Mouse (Mus musculus) embryonic stem cell, embryonic (primary cell): ENCODE data around the gene Rapgef3.

Experiments used
- CTCF ChIA-PET, 4 experiments: fragments of 300-600 bp in 2 of 4; fragments of 350-600 bp in 2 of 4; sonication (Branson Sonifier 250); formaldehyde crosslinking; loops; one replicate each; lab custom pipeline; 2022; ENCODE audit warnings: inconsistent platforms in 2 of 4; lab: Charles Lee
- POLR2A ChIA-PET, 4 experiments: fragments of 300-600 bp in 2 of 4; fragments of 350-600 bp in 2 of 4; sonication (Branson Sonifier 250); formaldehyde crosslinking; loops; one replicate each; lab custom pipeline; 2022; ENCODE audit warnings: antibody characterized with exemption in 4 of 4, inconsistent platforms in 1 of 4; lab: Charles Lee

Gene Rapgef3

DNA sequence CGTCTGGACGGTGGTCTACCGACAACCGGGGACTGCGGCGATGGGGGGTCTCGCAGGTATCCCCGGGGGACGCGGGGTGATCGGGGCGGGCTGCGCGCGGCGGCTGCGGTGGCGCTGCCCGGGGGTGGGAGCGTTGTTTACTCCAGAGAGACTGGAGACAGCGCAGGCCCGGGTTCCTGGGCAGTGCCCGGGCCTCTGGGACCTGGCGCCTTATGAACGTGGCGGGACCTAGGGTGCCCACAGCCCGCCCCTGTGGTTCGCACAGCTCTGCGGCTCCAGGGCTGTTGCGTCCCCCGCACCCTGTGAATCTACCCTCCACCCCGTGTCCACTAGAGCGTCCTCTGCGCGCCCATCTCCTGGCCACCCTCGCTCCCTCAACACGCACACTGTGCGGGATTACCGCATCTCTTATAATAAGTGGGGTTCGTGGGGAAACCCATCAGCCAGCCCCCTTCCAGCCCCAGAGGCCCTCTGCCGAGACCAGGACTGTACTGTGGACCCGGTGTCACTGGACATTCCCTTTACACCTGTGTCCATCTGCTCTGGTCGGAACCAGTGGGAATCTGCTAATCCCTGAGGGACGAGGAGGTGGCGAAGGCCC, 16.9 kb upstream of the Rapgef3 start:
- POLR2A ChIA-PET, result interaction anchor here in 2 of 4 experiments (1.3 to 1.7 kb wide), 3 partner anchors 20 to 31 kb away, joined by 3 to 4 read pairs (median 4); no protein-coding TSS in a partner anchor
- CTCF ChIA-PET, result interaction anchor here (0.6 to 4.1 kb wide), 22 partner anchors 11 to 1021 kb away, joined by 3 to 48 read pairs (median 3); partner anchors contain the start of gene Rapgef3 (in 1 of the 4)

DNA sequence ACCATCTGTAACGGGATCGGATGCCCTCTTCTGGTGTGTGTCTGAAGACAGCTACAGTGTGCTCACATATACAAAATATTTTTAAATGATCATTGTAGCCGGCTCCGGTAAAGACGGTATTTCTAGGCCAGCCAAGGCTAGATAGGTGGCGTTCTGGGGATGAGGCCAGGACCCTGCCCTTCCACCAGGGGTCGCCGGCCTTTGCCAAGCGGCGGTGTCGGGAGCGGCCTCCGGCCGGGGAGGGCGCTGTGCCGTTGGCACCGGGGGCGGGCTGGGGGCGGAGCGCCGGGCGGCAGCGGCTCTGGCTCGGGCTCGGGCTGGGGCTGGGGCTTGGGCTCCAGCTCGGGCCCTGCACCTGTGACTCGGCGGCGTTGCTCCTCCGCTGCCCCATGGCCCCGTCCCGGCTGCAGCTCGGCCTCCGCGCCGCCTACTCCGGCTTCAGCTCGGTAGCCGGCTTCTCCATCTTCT, 16.4 kb upstream of the Rapgef3 start:
- ChIA-PET CTCF (interaction anchor here (0.5 to 4.1 kb wide), 26 partner anchors 9 to 1022 kb away, joined by 3 to 48 read pairs (median 3); partner anchors contain the start of genes Rapgef3 (in 1 of the 4) and Tmem106c (in 1 of the 4)), POLR2A (interaction anchor here in 2 of 4 experiments (1.3 to 1.7 kb wide), 3 partner anchors 19 to 31 kb away, joined by 3 to 4 read pairs (median 4); no protein-coding TSS in a partner anchor)

DNA sequence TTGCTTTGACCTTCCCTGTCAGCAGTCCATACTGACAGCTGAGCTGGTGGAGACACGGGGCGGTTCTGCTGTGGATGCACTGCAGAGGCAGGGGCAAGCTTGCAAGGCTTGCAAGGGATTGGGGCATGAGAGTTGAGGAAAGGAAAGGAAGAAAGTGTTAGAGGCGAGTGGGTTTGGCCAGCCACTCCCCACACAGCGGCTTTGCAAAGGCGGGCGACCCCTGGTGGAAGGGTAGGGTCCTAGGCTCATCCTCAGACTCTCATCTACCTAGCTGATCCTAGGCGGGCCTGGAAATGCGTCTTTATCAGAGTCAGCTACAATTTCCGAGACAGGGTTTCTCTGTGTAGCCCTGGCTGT, 15.0 kb upstream of the Rapgef3 start:
- POLR2A ChIA-PET, result interaction anchor here in 2 of 4 experiments (0.9 to 2.6 kb wide), 9 partner anchors 12 to 117 kb away, joined by 3 to 7 read pairs (median 3); no protein-coding TSS in a partner anchor

DNA sequence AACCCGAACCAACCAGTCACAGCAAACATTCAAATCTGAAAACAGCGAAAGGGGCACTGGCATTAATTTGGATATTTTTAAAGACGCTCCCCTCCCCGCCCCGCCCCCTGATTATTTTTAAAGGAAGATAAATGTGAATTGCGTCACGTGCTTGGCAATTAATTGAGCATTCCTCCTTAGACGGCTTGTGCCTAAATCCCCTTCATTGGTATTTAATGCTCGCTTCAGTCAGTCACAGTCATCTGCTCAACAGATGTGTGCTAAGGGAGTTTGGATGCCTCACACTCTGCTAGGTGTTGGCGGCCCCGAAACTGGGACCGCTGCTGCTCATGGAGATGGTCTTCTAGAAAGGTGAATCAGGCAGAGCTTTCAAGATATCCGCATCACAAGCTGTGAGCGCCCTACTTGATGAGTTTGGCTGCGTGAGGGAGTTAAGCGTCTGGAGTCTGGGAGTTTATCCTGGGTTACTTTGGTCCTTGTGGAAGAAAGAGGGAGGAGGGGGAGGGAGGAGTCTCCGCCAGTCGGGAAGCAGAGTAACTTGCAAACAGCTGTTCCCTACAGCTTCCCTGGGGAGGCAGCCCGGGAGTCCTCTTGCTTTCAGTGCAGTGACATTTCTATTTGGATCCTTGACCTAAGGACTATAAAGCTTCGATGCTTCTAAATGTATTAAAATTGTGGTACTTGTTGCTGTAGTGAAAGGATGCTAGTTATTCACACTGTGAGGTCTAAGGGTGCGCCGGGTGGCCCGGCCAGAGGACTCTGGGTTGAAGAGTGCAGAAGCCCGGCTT, 14.4 kb upstream of the Rapgef3 start:
- CTCF ChIA-PET, result interaction anchor here (0.6 to 4.1 kb wide), 46 partner anchors 8 to 1897 kb away, joined by 3 to 48 read pairs (median 4); partner anchors contain the start of genes Rapgef3 (in 2 of the 4) and Tmem106c (in 1 of the 4)
- POLR2A ChIA-PET, result interaction anchor here in 2 of 4 experiments (0.9 to 2.6 kb wide), 10 partner anchors 11 to 117 kb away, joined by 3 to 7 read pairs (median 3); no protein-coding TSS in a partner anchor

More for the DNA sequence above, 15.0 kb upstream of the Rapgef3 start:
- CTCF ChIA-PET, result interaction anchor here (0.6 to 4.1 kb wide), 50 partner anchors 8 to 1896 kb away, joined by 3 to 48 read pairs (median 4); partner anchors contain the start of genes Rapgef3 (in 2 of the 4) and Tmem106c (in 2 of the 4)

DNA sequence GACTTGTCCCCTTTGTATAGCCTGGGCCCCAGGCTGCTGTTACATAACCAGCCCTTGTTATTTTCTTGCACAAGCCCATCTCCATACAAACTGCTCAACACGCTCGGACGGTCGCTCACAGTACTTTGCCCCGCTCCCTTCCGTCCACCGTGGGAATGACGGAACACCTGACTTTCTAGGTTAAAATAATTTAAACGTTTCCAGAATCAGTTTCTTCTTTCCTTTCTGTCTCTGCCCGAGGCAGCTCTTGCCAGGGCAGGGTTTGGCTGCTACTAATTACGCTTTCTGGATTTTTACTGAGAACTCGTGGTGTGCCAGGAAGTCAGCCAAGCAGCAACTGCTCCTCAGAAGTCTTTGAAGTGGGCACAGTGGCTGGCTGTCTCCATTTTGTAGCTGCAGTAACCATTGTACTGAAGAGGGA, 12.8 kb upstream of the Rapgef3 start:
- CTCF ChIA-PET, result interaction anchor here in 3 of 4 experiments (0.5 to 4.0 kb wide), 3 partner anchors 56 to 113 kb away, joined by 4 to 24 read pairs (median 6); no protein-coding TSS in a partner anchor
- POLR2A ChIA-PET, result interaction anchor here in 3 of 4 experiments (0.6 to 2.6 kb wide), 6 partner anchors 9 to 675 kb away, joined by 3 to 7 read pairs (median 4); no protein-coding TSS in a partner anchor

- ChIA-PET CTCF (interaction anchor here in 3 of 4 experiments (0.6 to 2.6 kb wide), 6 partner anchors 11 to 345 kb away, joined by 3 to 7 read pairs (median 6); partner anchors contain the start of gene Rapgef3 (in 1 of the 3)), POLR2A (interaction anchor here in 3 of 4 experiments (0.6 to 1.6 kb wide), 9 partner anchors 9 to 1102 kb away, joined by 3 to 4 read pairs (median 3); no protein-coding TSS in a partner anchor)
These were observed 11.8 kb upstream of the Rapgef3 start for GRCm38 (mm10) chr15:97779576-97779975.

DNA sequence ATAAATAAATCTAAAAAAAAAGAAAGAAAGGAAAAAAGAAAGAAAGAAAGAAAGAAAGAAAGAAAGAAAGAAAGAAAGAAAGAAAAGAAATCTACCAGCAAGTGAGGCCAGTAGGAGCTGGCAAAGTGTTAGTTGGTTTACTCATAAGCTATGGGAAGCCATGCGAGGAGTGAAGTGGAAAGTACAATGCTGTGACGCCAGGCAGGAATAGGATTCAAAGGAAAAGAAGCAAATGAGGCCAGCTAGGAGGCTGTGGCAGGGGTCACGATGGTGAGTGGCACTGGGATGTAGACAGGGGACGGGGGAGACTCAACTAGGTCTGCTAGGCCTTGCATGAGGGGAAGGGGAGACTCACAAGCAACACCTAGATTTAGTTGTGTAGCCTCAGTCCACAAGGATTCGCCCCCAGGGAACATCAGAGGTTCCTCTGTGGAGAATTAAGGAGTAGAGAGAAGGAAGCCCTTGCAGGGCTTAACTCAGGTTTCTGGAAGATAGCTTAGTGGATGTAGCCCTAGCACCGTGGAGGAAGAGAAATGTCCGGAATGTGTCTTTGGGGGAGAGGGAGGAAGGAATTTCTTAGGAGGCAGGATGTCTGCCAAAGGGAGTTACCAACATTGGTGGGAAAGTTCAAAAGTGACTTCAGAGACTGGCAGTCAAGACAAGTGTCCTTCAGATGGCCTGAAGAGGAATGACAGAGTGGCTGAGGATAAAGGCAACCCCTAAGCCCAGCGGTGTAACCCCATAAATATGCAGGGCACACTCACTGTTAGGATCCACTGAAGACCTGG, 10.7 kb upstream of the Rapgef3 start, which contains the start of gene Slc48a1:
Gene Slc48a1 (plus strand): TSS at position 210 of the 788 bp plus-strand sequence.
- CTCF ChIA-PET, result interaction anchor here in 3 of 4 experiments (0.6 to 2.6 kb wide), 4 partner anchors 10 to 115 kb away, joined by 3 to 7 read pairs (median 4); partner anchors contain the start of gene Rapgef3 (in 1 of the 3)

DNA sequence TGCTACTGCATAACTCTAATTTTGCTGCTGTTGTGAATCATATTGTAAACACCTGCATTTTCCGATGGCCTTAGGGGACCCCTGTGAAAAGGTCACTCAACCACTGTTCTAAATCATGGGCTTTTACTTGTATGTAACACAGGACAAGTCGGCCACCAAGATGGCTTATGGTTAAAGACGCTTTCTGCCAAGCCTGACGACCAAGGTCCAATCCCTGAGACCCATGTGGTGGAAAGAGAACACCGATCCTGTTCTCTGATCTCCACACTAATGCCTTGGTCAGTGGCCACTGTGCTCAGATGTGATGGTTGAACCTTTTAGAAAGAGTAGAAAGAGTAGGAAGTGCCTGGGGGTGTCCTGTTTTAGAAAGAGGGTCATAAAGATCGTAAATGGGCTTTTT, 9.1 kb upstream of the Rapgef3 start:
- ChIA-PET POLR2A (interaction anchor here in 2 of 4 experiments (0.6 to 2.0 kb wide), 11 partner anchors 8 to 83 kb away, joined by 3 to 9 read pairs (median 3); no protein-coding TSS in a partner anchor), CTCF (interaction anchor here (0.5 to 3.4 kb wide), 59 partner anchors 9 to 931 kb away, joined by 3 to 53 read pairs (median 5); partner anchors contain the start of genes Rapgef3 (in 4 of the 4), Ccdc65 (in 1 of the 4) and Tmem106c (in 1 of the 4))

More for the DNA sequence above, 10.7 kb upstream of the Rapgef3 start, which contains the start of gene Slc48a1:
- POLR2A ChIA-PET, result interaction anchor here in 1 of 4 experiments (0.6 to 1.2 kb wide), 3 partner anchors 10 to 547 kb away, joined by 3 to 5 read pairs (median 3); no protein-coding TSS in a partner anchor

GRCm38 (mm10) chr15:97776514-97776913, 8.7 kb upstream of the Rapgef3 start:
- CTCF ChIA-PET, result interaction anchor here (0.5 to 3.4 kb wide), 60 partner anchors 8 to 932 kb away, joined by 3 to 53 read pairs (median 4); partner anchors contain the start of genes Rapgef3 (in 4 of the 4), Ccdc65 (in 1 of the 4) and Tmem106c (in 1 of the 4)
- POLR2A ChIA-PET, result interaction anchor here in 2 of 4 experiments (0.6 to 2.0 kb wide), 11 partner anchors 8 to 82 kb away, joined by 3 to 9 read pairs (median 3); no protein-coding TSS in a partner anchor

- ChIA-PET CTCF (interaction anchor here in 2 of 4 experiments (0.7 to 1.6 kb wide), 2 partner anchors 9 to 13 kb away, joined by 4 to 6 read pairs; no protein-coding TSS in a partner anchor), POLR2A (no interaction called here)
These were observed 6.2 kb upstream of the Rapgef3 start for GRCm38 (mm10) chr15:97773961-97774370.

GRCm38 (mm10) chr15:97773108-97773507, 5.3 kb upstream of the Rapgef3 start:
- POLR2A ChIA-PET, result interaction anchor here in 1 of 4 experiments (0.5 to 1.8 kb wide), 2 partner anchors 15 to 989 kb away, joined by 7 to 11 read pairs; no protein-coding TSS in a partner anchor
- CTCF ChIA-PET, result interaction anchor here in 2 of 4 experiments (0.6 to 1.6 kb wide), 4 partner anchors 10 to 129 kb away, joined by 3 to 5 read pairs (median 4); no protein-coding TSS in a partner anchor

GRCm38 (mm10) chr15:97770280-97770679, 2.5 kb upstream of the Rapgef3 start:
- CTCF ChIA-PET, result interaction anchor here in 3 of 4 experiments (0.6 to 4.4 kb wide), 6 partner anchors 12 to 107 kb away, joined by 3 to 15 read pairs (median 4); no protein-coding TSS in a partner anchor
- POLR2A ChIA-PET, result interaction anchor here in 2 of 4 experiments (1.1 to 2.1 kb wide), 4 partner anchors 9 to 11 kb away, joined by 3 to 11 read pairs (median 4); no protein-coding TSS in a partner anchor

DNA sequence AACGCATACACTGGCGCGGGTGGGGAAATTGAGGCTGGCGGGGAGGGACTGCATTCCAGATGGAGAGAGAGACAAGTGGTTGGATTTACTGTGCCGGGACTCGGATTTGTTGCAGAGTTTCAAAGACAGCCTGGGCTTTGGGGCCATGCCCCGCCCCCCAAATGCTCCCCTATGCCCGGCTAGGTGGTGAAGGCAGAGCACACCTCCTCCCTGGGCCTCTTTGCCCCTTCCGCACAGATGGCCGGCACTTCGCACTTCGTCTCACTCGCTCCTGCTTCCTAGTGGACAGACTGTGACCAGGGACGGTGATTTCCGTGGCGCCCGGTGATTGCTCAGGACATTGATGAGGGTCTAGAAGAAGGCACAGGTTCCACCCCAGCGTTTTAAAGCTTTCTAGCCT, 420 bp upstream of the Rapgef3 start:
- CTCF ChIA-PET, result interaction anchor here (0.9 to 4.4 kb wide), 15 partner anchors 8 to 105 kb away, joined by 3 to 24 read pairs (median 9); partner anchors contain the start of gene Slc48a1 (in 1 of the 4)

DNA sequence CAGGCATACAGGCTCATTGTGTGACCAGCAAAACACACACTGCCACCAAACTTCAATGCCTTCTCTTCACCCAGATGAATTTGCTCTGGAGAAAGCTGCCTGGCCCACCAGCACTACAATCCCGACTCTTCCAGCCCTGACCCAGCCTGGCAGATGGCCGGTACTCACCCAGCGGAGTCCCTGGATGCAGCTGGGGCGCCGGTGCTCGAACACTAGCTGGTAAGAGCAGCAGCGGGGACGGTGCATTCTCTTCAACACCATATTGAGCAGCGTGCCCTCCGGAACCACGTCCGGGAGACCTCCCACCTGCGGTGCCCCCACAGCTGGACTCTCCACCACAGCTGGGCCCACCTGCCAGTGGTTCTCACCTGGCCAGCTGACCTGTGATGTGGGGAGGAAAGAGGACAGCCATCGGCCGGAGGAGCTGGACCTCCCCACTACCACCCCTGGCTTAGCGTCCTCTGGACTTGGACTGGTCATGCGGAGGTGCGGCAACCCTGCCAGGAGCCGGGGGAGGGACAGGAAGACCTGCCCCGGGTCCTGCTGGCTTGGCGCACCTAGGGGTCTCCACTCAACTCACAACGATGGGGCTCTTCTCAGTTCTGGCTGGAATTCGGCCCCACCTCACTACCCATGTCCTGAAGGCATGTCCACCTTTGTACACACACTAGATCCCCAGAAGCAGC, 1.0 kb downstream of the Rapgef3 start:
- POLR2A ChIA-PET, result interaction anchor here in 2 of 4 experiments (0.8 to 3.3 kb wide), 8 partner anchors 10 to 236 kb away, joined by 3 to 20 read pairs (median 6); no protein-coding TSS in a partner anchor

More for the DNA sequence above, 420 bp upstream of the Rapgef3 start:
- POLR2A ChIA-PET, result interaction anchor here in 3 of 4 experiments (0.7 to 3.3 kb wide), 9 partner anchors 8 to 40 kb away, joined by 3 to 20 read pairs (median 4); no protein-coding TSS in a partner anchor

DNA sequence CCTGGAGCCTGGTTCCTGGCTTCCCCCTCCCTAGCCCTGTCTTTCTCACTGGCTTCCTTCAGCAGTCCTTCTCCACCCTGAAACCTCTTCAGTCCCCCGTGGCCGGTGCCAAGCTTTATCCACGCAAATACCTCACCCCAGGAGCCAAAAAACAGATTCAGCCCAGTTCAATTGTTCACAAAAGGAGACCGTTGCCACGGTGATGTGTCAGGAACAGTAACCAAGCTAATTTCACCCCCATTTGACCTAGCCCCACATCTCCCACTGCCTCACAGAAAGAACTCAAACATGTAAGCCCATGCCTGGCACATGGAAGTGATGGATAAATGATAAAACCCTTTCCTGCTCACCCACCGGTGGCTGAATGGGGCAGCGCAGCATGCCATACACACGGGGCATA, 1.6 kb downstream of the Rapgef3 start:
- CTCF ChIA-PET, result interaction anchor here in 3 of 4 experiments (0.6 to 3.2 kb wide), 12 partner anchors 11 to 1925 kb away, joined by 3 to 24 read pairs (median 9); partner anchors contain the start of gene Tmem106c (in 2 of the 3)

More for the DNA sequence above, 1.0 kb downstream of the Rapgef3 start:
- CTCF ChIA-PET, result interaction anchor here (0.5 to 3.2 kb wide), 23 partner anchors 10 to 1924 kb away, joined by 3 to 24 read pairs (median 6); partner anchors contain the start of gene Tmem106c (in 2 of the 4)

More for the DNA sequence above, 1.6 kb downstream of the Rapgef3 start:
- POLR2A ChIA-PET, result interaction anchor here in 3 of 4 experiments (0.5 to 3.3 kb wide), 8 partner anchors 10 to 22 kb away, joined by 3 to 20 read pairs (median 4); no protein-coding TSS in a partner anchor
